Mouse (Mus musculus) retina, embryonic 14.5 days (tissue): ENCODE results near the gene Mmd2.

ENCODE experiments used
- DNase-seq: peaks from one replicate; pipeline ENCODE4 v3.0.0-alpha.2; 2015; ENCODE audit warnings: low spot score

Mmd2 gene

DNA sequence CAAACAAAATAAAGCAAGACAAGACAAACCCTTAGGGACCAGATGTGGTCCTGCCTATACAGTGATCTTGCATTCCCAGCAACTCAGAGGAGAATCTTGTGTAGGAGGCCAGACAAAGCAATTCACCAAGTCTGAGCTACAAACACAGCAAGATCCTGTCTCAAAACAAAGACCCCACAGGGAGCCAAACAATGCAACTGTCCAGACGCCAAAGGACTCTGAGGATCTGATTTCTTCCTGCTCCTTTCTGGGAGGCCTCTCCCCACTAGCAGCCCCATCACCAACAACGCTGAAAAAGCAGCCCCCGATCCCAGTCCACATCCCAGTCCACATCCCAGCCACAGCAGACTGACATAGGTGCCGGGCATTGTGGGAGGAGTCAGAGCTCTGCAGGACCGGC is 62.3 kb downstream of the Mmd2 start:
- no peak for DNase-seq

DNA sequence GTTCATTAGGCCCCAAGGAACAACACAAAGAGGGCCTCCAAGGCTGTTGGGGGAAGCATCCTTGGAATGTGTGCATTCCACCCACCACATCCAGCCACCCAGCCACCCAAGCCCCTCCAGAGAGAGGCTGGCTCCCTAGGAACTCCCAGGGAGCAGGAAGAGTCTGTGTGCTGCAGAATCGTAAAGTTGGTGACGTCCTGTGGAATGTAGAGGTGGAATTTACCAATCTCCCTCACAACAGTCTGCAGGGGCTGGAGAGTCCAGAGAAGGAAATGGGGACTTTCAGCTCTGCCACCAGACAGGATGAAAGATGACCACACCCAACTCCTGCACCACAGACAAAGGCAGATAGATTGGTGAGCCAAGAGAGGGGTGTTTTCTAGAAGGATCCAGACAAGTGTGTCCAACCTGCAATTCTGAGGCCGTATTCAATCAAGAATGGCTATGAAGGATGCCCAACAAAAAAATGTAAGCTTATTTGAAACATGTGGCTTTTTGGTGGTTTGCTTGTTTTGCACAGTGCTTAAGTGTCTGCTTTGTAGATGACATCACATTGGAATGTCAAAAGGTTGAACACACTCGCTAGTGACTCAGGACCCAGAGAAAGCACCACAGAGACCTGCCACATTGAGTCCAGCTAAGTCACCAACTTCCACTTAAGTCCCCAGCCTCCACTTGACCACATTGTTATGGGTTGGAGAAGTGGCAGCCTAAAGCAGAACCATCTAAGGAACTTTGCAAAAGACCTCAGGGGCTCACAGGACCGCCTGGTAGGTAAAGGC is 63.4 kb downstream of the Mmd2 start:
- DNase-seq, result no peak

- DNase-seq, result no peak
Observed at GRCm38 (mm10) chr5:142537286-142537685, 71.3 kb downstream of the Mmd2 start.

GRCm38 (mm10) chr5:142535388-142535787 is 73.2 kb downstream of the Mmd2 start:
- no peak for DNase-seq

DNA sequence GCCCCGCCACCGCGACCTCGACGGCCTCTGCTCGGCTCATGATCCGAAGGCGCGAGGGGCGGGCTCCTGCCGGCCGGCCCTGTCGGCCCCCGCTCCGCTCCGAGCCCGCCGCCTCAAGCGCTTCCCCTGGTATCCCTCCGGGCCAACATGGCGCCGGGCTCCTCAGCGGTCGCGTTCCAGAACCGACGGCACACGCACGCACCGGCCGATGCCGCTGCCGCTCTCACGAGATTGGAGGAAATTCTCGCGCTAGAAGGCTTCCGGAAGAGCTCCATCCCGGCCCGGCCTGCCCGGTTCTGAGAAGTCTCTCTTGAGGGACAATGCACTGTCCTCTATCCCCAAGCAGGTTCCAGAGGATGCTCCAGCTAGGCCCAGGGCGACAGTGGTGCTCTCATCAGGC is 78.7 kb downstream of the Mmd2 start, which contains the start of gene Papolb:
Papolb (minus strand) TSS at position 162 of the 400 bp plus-strand sequence.
- no peak for DNase-seq

DNA sequence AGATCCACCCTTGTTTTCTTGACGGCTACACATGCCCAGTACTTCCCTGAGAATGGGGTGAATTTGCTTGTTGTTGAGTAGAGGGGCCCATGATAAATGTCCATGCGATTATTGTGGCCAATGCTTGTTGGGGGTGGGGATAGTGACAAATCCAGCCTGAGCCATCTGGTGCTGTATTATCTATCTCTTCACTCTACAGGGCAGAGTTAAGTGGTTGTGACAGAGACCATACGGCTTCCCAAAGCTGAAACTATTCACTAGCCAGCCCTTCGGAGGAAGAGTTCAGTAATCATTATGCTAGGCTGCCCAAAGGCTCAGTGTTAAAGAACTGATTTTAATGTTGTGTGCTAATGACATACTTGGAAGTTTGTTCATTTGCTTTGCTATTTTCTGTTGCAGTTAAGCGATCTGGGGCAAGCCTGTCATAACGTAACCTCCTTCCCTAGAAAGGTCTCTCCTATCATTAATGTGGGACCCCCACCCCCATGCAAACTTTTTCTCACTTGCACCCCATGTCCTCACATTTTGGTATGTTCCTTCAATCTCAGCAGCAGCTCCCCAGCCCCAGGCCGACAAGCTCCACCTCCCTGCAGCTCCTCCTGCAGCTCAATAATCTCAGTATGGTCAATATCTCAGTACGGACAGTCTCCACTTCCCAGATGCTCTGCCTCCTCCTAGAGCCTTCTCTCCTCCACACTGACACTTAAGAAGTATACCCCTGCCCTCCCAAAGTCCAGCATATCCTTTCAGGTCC is 83.7 kb downstream of the Mmd2 start:
- peak; percentile 79 for DNase-seq

- DNase-seq, result no peak
Observed at GRCm38 (mm10) chr5:142521195-142521866, 87.3 kb downstream of the Mmd2 start.

GRCm38 (mm10) chr5:142520360-142520759 is 88.2 kb downstream of the Mmd2 start:
- no peak for DNase-seq

DNA sequence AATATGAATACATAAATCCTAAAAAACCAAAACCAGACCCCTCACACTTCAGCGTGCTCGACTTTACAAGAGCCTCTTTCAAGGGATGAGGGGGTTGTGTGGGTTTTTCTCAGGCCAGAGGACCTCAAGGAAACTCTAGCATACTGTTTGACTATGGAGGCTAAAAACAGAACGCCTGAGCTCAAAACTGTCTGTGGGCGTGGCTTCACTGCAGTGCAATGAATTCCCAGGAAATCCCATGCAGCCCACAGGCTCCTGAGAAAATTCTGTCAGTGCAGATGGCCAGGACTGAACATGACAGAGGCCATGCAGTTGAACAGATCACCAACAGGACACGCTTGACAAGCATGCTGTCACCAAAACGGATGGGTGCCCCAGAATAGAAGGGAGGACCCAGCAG is 89.6 kb downstream of the Mmd2 start:
- no peak for DNase-seq
